Mouse (Mus musculus) right cerebral cortex, postnatal 25 days (tissue): ENCODE measurements around the gene Dlgap4.
"Not testable (repeated sequence)": the region's sequence is repeated elsewhere in the genome, so short reads cannot be mapped to it uniquely, and the experiment has no call there.

Experiments
- DNase-seq: peaks from one replicate; pipeline ENCODE4 v3.0.0; 2022

Gene Dlgap4

DNA sequence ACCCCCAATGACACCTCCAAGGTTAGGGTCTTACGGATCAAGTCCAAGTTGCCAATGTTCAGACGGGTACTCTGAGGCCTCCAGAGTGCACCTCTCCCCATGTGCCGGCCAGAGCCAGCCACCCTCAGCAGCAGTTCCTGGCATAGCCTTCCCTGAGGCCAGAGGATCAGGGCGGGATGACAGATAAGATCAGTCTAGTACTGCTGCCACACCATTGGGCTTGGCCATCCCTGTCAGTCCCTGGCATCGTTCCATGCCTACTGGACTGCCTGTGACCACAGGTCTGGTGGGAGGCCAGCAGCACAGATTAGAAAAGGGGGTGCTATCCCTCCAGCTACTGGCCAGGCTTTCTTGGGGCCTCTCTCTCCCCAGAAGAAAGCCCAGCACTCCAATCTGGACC, 165.5 kb downstream of the Dlgap4 start:
- DNase-seq: no peak

DNA sequence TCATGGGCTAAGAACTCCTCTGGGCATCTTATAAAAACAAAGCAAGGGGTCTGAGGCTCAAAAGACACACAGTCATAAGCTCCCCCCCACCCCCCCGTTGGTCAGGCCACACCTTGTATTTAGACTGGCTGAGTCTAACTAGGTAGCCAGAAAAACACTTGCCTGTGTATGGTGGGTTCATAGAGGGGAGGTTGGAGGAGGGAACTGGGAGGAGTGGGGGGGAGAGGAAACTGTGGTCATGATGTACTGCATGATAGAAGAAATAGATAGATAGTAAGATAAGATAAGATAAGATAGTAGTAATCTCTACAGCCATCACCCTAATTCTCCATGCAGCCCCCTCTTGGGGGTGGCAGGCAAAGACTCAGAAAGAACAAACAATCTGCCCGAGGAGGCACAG, 166.0 kb downstream of the Dlgap4 start:
- no peak for DNase-seq

DNA sequence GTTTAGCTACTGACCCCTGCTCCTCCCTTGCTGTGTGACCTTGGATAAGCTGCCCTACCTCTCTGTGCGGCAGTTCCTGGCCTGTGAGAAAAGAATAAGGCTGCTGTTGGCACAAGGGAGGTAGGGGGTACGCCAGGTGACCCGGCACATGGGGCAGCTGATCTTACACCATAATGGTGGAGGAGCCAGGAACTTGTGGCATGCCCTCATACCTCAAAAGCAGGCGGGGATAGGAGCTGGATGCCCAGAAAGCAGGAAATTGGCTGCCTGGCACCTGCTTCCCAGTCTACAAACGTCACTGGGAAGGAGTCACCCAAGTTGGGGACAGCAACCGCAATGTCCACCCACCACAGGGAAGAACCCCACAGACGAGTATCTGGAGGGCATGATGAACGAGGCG, 166.6 kb downstream of the Dlgap4 start:
- DNase-seq: no peak

DNA sequence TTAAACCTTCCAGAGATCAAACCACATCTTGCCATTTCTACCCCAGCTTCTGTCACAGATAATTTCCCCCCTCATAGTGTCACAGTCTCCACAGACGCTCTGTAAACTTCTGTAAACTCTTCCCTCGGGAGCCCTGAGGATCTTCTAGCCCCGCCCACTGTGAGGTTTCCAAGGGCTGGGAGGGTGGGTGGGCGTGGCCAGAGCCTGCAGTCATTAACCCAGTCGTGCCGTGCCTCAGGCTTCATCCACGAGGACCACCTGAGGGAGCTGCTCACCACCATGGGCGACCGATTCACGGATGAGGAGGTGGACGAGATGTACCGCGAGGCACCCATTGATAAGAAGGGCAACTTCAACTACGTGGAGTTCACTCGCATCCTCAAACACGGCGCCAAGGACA, 167.2 kb downstream of the Dlgap4 start:
- DNase-seq: no peak

DNA sequence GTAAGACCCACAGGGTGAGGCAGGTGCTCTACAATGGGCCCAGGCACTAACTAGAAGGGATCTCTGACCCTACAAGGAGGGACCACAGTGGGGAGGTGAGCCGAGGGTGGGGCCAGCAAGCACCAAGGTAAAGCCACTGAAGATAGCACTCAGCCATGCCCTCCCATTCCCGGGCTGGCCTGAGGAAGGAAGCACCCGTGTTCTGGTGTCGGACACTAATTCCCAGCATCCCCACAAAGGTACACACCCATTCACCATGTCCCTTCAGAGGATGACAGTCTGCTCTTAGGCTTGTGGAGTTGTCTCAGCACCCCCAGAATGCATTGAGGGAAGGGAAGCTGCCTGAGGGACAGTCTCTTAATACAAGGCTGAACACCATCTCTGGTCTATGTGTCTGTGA, 167.8 kb downstream of the Dlgap4 start:
- no peak for DNase-seq

DNA sequence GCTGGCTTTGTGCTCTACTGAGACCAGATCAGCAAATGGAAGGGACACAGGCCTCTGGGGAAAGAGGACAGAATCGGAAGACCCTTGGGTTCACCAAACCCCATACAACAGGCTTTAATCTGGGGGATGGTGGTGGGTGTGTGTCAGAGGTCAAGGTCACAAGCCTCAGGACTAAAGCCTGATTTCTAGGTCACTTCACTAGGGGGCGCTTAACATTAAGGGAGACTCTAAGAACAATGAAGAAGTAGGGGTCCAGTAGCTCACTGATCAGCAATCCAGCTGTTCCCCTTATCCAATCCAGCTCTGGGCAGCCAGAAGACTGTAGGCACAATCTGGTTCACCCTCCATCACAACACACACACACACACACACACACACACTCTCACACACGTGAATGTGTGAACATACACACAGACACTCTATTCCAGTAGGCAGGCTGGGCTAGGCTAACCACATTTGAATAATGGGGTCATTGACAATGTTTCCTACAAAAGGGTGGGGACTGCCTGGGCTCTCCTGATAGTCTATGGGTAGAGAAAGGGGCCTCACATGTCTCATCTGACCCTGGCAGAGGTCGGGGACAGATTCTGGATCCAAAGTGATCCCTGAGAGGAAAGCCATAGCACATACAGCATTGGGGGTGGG, 168.5 kb downstream of the Dlgap4 start:
- no peak for DNase-seq

DNA sequence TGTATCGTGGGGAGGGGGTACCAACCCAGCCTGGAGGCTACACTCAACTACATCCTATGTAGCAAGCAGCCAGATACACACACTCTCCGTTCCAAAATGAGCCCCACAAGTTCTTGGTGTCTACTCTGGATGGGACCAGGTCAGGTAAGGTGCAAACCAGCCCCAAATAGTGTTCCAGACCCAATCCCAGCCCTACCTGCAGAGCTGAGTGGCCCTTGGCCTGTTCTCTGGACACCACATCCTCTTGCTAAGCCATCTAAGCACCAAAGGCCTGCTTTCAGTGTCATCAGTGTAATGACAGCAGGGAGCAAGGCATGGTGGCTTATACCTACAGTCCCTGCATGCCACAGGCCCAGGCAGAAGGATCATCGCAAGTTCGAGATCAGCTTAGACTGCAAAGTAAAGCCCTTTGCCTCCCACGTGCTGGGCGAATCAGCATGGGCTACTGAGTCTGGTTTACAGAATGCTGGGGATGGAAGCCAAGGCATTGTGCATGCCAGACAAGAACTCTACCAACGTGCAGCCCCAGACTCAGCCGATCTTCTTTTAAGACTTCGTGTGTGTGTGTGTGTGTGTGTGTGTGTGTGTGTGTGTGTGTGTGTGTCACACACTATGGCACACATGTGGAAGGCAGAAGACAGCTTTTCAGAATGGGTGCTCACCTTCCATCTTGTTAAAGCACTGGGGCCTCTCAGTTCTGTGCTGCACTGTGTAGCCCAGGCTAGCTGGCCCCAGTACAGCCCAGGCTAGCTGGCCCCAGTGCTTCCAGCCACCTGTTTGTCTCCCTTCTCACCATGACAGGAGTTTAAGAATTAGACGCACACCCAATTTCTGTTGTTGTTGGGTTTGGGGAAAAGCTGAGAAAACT, 169.2 kb downstream of the Dlgap4 start:
- no peak for DNase-seq

DNA sequence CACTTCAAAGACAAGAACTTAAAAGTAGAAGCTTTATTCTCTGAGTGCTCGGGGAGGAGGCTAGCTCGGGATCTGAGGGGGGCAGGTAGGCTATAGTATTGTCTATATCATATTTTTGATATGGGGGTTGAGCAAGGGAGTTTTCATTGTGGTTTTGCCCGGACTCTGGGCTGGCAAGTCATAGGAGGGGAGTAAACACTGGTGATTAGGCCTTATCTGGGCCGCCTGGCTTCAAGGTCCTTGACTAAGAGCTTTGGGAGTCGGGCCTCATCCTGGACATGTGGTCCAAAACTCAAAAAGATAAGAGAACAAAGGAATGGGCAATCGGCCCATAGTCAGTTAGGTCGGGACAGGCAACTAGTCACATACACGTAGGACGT, 169.8 kb downstream of the Dlgap4 start:
- DNase-seq: no peak

DNA sequence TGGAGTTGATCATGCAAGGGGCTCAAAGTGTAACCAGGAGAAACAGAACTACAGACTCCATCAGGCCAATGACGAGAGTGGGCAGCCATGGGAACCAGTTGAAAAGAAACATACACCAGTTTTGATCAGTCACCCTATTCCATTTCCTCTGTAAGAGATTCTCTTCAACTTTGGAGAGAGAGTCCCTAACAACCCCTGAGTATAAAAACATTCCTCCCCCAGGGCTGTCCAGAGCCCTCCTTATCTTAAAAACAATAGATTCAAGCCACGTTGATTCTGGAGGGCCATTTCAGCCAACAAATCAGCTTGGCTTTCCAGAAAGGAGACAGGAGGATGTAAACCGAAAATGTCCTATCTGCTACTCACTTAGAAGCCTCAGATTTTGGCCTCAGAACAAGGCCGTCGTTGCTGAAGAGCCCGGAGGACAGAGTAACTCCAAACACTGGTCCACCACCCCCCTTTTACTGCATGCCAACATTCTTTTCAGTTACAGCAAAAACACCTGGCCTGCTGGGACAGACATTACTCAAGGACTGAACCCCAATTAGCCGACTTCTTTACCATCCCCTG, 170.6 kb downstream of the Dlgap4 start:
- DNase-seq: no peak

DNA sequence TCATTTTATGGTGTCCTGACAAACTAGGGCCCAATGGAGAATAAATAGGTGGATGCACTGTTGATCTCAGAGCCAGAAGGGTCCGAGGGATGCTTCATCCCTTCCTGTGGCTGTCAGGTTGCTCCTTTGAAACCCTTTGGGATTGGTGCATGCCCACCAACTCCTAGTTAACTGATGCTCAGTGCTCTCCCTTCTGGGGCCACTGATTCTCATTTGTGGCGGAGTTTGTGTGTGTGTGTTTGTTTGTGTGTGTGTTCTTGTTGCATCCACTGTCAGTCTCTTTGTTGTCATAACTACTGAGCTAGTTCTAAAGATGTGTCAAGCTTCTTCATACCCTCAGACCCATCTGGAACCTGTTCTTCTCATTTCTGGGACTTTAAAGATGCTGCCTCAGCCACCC, 171.4 kb downstream of the Dlgap4 start:
- no peak for DNase-seq

DNA sequence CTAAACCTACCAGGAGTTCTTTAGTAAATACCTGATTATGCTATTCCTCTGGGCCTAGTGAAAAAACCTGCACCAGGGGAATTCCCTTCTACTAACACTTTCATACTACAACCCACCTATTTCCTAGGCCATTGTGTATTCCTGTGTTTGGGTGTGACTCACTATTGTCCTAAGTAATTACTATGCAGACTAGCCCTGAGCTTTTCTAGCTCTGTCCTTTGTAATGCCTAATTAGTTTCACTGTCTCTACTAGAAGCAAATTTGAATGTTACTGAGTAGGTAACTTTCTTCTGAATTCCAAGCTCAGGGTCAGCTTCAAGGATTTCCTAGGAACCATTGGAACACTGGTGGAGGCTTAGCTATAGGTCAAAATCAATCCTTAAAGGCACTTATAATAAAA, 172.9 kb downstream of the Dlgap4 start:
- not testable (repeated sequence) for DNase-seq

DNA sequence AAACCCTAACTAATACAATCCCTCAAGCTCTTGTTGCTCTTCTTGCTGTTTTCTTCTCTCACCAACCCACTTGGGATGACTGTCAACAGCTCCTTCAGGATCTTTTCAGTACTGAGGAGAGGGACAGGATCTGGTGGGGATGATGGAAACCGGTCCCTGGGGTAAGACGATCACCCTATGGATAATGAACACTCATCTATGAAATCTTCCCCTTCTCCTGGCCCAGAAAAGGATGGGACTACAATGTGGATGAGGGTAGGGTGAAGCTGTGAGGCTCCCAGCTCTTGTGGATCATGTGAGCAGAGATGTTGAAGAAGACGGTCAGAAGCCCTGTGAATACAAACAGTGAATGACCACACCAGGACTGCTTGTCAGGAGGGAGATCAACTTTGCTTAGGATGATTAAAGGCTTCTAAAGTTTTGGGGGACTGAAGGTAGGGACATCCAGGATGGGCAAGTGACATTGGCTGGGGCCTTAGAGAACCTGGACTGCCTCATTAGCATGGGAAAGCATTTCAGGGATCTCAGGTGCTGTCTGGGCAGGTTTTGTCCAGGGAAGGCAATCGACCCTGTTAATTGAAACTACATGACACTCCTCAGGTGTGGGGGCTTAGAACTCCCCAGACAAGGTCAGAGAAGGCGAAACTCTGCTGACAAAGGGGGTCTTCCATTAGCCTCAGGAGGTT, 173.7 kb downstream of the Dlgap4 start:
- no peak for DNase-seq

DNA sequence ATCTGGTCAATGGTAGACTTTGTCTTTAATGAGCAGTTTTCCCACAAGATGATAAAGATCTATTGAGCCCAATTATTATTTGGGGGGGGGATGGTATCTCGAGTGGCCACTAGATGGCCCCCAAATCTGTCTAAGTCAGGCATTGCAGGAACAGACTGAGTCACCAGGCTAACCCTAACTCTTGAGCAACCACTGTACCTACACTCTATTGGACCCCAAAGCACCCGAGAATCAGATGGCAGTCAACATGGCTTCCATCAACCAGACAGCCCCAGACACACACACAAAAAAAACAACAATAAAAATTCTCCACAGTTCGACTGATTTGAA, 174.2 kb downstream of the Dlgap4 start:
- DNase-seq: no peak

DNA sequence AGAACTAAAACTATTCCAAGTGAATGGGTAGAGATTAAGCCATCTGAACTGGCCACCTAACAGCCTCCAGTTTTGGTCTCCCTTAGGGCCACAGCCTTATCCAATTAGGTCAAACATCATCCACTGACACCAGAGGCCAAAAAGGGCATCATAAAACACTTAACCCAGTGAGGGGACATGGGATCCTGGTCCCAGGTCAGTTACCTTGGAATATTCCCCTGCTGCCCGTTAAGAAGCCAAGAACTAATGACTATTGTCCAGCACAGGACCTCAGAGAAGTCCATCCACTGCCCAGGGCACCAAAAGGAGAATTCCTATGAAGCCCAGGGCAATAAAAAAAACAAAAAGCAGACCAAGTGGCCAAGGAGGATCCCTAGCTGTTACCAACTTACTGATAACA, 175.3 kb downstream of the Dlgap4 start:
- DNase-seq: no peak

DNA sequence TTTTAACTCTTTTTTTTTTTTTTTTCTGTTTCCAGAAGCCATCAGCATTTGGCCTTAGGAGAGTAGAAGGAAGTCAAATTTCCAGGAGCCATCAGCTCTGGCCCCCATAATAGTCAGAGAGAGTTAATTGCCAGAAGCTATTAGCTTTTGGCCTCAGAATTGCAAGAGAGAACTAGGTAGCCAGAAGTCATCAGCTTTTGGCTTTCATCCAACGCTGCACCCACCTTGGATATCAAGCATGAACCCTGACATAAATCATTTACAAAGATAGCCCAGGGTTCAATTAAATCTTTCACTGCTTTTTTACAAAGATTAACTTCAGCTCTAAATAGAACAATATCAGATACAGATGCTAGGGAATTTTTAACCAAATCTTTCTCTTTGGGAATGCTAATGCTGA, 185.0 kb downstream of the Dlgap4 start:
- no peak for DNase-seq

DNA sequence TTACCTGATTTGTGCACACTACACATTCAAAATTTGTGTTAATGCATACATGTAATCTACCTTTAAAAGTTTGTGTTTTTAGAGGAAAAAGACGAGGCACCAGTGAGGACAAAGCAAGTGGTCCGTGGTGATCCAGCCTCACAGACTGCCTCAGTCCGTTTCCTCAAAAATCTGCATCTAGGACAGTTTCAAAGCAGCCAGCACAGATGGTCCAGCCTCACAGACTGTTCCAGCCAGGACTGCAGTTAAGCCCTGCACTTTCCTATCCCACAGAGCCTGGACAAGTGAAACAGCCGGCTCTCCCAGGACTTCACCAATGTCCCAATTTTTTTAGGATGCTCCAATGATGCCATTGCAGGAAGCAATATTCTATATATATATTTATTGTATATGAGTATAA, 187.5 kb downstream of the Dlgap4 start:
- no peak for DNase-seq

DNA sequence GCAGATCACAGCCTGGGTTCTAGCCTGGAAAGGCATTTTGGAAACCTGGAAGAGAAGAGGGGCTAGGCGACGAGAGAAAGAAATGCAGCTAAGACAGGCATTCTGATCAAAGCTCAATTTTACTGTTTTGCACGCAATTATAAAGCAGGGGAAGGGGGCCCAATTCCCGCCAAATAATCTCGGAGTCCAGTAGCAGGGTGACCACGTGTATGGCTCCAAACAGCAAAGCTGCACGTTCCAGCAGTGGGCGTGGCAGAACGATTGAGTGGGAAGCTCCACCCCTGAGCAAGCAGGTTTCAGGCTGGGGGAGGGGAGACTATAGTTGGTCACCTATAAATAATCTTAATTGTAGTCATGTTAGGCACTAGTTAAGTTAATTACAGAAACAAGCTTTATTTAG, 188.6 kb downstream of the Dlgap4 start:
- not testable (repeated sequence) for DNase-seq

DNA sequence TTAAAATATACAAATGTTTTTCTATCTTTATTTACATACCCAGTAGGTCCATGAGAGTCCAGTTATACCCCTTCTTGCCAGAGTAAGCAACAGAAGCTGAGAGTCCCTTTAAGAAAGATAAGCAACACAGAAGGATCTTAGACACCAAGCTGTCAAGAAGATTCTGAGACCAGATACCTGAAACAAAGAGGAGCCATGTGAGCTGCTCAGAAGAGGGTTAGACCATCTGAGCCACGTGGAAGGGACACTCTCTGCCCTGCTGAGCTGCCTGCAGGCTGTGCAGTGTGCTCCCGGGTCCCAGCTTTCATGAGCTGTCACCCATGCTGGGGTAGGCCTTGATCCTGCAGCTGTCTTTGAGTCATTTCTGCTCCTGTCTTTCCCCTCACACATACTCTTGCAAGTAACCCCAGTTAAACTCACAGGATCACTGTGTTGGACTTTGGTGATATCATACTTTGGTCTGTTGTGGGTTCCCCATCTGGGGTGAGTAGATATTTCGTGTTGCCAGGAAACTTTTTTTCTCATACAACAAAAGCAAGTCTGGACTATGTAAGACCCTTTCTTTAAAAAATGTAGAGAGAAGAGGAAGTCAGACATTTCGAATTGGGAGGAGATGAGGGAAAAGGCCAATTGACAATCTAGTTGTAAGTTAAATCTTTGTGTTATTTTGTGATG, 190.3 kb downstream of the Dlgap4 start:
- no peak for DNase-seq

DNA sequence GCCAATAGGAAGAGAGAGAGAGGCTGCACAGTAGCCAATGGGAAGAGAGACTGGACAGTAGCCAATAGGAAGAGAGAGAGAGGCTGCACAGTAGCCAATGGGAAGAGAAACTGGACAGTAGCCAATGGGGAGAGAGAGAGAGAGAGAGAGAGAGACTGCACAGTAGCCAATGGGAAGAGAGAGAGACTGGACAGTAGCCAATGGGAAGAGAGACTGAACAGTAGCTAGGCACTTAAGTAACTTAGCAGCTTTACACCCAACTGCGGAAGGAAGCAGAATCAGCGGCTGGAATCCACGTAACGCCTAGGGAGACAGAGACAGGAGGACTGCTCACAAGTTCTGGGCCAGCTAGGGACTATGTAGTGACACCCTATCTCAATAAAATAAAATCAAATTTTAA, 191.1 kb downstream of the Dlgap4 start:
- no peak for DNase-seq

DNA sequence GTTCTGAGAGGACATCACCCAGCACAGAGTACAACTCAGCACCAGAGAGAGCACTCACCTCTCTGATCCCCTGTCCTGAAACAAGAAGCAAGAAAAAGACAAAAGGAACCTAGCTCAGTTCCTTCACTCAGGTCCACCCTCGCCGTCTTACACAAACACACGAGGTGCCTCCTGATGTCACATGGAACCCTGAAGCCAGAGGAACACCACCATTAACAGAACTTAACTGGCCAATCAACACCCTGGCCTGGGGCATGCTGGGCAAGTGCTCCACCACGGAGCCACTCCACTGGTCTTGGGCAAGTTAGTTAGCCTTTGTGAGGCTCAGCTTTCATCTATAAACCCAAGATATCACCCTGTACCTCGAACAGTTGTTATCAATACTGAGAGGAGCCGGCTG, 193.4 kb downstream of the Dlgap4 start:
- DNase-seq: no peak

DNA sequence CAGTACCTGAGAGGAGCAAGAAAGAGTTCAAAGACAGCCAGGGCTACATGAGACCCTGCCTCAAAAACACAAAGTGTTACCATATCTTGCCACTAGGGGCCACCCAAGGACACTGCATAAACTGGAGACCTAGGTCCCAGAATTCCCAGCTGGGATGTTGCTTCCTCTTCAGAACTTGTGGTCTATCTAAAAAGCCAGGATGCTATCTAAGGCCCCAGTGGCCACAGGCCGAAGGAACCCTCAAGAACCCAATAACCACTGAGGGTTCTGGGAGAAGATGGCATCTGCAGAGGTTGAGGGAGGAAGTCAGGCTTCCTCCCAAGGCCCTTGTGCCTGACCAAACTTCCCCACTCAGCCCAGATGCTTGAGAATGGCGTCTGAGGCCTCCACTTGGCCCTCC, 196.1 kb downstream of the Dlgap4 start:
- DNase-seq: peak; percentile 28

DNA sequence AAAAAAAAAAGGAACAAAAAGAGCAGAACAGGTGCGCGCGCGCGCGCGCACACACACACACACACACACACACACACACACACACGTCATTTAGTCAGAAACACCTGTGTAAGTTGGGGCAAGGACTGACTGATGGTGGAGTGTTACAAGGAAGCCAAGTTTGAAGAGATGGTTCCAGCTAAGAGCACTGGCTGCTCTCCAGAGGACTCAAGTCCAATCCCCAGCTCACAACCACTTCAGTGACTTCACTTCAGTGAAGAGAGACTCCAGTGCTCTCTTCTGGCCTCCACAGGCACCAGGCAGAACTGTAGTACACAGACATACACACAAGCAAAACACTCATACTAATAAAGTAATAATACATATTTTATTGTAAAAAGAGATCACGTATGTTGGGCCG, 197.2 kb downstream of the Dlgap4 start:
- no peak for DNase-seq

DNA sequence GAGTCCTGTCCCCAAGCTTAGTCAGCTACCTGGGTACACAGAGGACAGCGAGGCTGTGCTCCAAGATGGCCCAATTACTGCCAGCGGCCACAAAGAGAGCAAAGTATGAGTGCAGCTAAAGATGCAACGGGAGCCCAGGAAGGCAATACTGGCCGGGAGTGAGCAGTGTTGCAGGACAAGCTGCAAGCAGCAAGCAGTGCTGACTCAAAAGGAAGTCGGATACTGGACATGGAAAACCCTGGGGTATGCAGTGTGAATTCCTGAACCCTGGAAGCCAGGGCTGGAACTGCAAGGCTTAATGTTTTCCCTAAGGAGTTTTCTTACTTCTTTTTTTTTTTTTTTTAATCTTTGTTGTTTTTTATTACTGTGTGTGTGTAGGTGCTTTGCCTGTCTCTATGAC, 198.1 kb downstream of the Dlgap4 start:
- no peak for DNase-seq
